Mouse (Mus musculus) frontal cortex, adult 2 months (tissue): ENCODE results near the gene Nrp2. TPM values are rescaled to one million over a fixed set of nuclear protein-coding genes. Genes with fewer than 3 reads are reported as not detected.
A peak's percentile ranks its signal among the peaks of the same experiment; 100 is the strongest.

Experiments
- DNase-seq, 2 experiments: peaks; one replicate each; pipeline ENCODE4 v3.0.0; 2022; ENCODE audit warnings: low spot score in 1 of 2; ENCODE audit errors: extremely low spot score in 1 of 2
- polyA plus RNA-seq: library from polyadenylated mRNA; depleted of rRNA; stranded (reverse); fragments of >200 nt; gene quantifications from 2 replicates; pipeline ENCODE4 v1.2.3, GENCODE M21; 2012

Gene Nrp2
- polyA plus RNA-seq, 1 experiment = 16.7 TPM

GRCm38 (mm10) chr1:62720727-62721705, 17.9 kb downstream of the Nrp2 start:
- DNase-seq = no peak

GRCm38 (mm10) chr1:62721706-62722187, 18.7 kb downstream of the Nrp2 start:
- DNase-seq = no peak

- peak in 1 of 2 experiments; percentile 31 for DNase-seq
Measured at GRCm38 (mm10) chr1:62722526-62722925, 19.4 kb downstream of the Nrp2 start.

- DNase-seq = no peak
Measured at GRCm38 (mm10) chr1:62723891-62724290, 20.8 kb downstream of the Nrp2 start.

- DNase-seq = no peak
Measured at GRCm38 (mm10) chr1:62724461-62725021, 21.5 kb downstream of the Nrp2 start.

GRCm38 (mm10) chr1:62725032-62725678, 22.1 kb downstream of the Nrp2 start:
- DNase-seq = no peak

- DNase-seq = no peak
Measured at GRCm38 (mm10) chr1:62727191-62727590, 24.1 kb downstream of the Nrp2 start.

GRCm38 (mm10) chr1:62728421-62728820, 25.3 kb downstream of the Nrp2 start:
- DNase-seq = no peak

GRCm38 (mm10) chr1:62728926-62729325, 25.8 kb downstream of the Nrp2 start:
- DNase-seq = no peak

- no peak for DNase-seq
Measured at GRCm38 (mm10) chr1:62729345-62730150, 26.5 kb downstream of the Nrp2 start.

GRCm38 (mm10) chr1:62732036-62732435, 29.0 kb downstream of the Nrp2 start:
- DNase-seq = no peak

GRCm38 (mm10) chr1:62734420-62734931, 31.4 kb downstream of the Nrp2 start:
- DNase-seq = no peak

- DNase-seq = no peak
Measured at GRCm38 (mm10) chr1:62734980-62735379, 31.9 kb downstream of the Nrp2 start.

- no peak for DNase-seq
Measured at GRCm38 (mm10) chr1:62735835-62736234, 32.8 kb downstream of the Nrp2 start.

- no peak for DNase-seq
Measured at GRCm38 (mm10) chr1:62736455-62737012, 33.4 kb downstream of the Nrp2 start.

- DNase-seq = no peak
Measured at GRCm38 (mm10) chr1:62738165-62738564, 35.1 kb downstream of the Nrp2 start.

- no peak for DNase-seq
Measured at GRCm38 (mm10) chr1:62742092-62742491, 39.0 kb downstream of the Nrp2 start.

- DNase-seq = no peak
Measured at GRCm38 (mm10) chr1:62743064-62743694, 40.1 kb downstream of the Nrp2 start.

- no peak for DNase-seq
Measured at GRCm38 (mm10) chr1:62745889-62746288, 42.8 kb downstream of the Nrp2 start.
